8 mouse cellular contexts compared by ENCODE assay signal in genomic region chr3:88042661-88043421, GRCm38 (mm10). TPM values are rescaled to one million over a fixed set of nuclear protein-coding genes. Genes with fewer than 3 reads are reported as not detected.
DNase-seq lines count a peak whose midpoint lies in the region; ATAC-seq lines count a peak whose summit lies in the region.

Gene Gpatch4 (plus strand): TSS chr3:88043108.

- peak within 1 kb of the TSS; percentile 75 for H3K9ac ChIP-seq in lung, embryonic 16.5 days (ENCODE audit: low read length)

- peak; percentile 89 to 99 for ATAC-seq in hematopoietic stem cell, adult 5-6 weeks (replicated peaks in 1 of 2; ENCODE audit: insufficient read depth in 1 of 2, low FRiP score in 2 of 2, low TSS enrichment in 1 of 2, low read depth in 1 of 2, poor library complexity in 2 of 2, severe bottlenecking in 2 of 2)
- ATAC-seq in lung, embryonic 16.5 days (ENCODE audit: low read depth) = peak; percentile 96

- WGBS in lung, embryonic 16.5 days = 8% methylated on average over 36 of the region's 36 CpGs

- peaks cover 9% of the 10 kb centered on the region; the same call in 1 of the 2 replicates for H3K4me1 ChIP-seq in lung, embryonic 16.5 days (replicated peaks; ENCODE audit: control insufficient read depth, insufficient read depth, low read length)

- peak within 1 kb of the TSS; percentile 82 for H3K4me2 ChIP-seq in lung, embryonic 16.5 days (ENCODE audit: low read depth, low read length)

- no peaks in the 10 kb centered on the region for H3K9me3 ChIP-seq in lung, embryonic 16.5 days (ENCODE audit: control insufficient read depth, low read length)

- peak within 1 kb of the TSS; percentile 65 for H3K27ac ChIP-seq in lung, embryonic 16.5 days (ENCODE audit: low read length)

- peak within 1 kb of the TSS; percentile 95 for H3K4me3 ChIP-seq in lung, embryonic 16.5 days (ENCODE audit: low read length)

- peak; percentile 96 for DNase-seq in MN1 (ENCODE audit: low spot score)
- peak; percentile 89 for DNase-seq in cerebellum, adult 8-10 months
- peak; percentile 97 for DNase-seq in forelimb bud, embryonic 11.5 days (ENCODE audit: low read depth, low spot score)
- peak; percentile 96 for DNase-seq in layer of hippocampus, adult 9-10 months (ENCODE audit: low spot score)
- DNase-seq in ovary, postnatal 10 days (ENCODE audit: low spot score) = peak; percentile 49
- peak; percentile 68 to 94 for DNase-seq in thymus, postnatal 10 days (ENCODE audit: low spot score in 2 of 2)

- H3K27me3 ChIP-seq in lung, embryonic 16.5 days (ENCODE audit: control insufficient read depth, insufficient read depth, low read depth, low read length) = no peaks in the 10 kb centered on the region

- H3K36me3 ChIP-seq in lung, embryonic 16.5 days (ENCODE audit: control insufficient read depth, insufficient read depth, low read length) = no peaks in the 10 kb centered on the region

RNA-seq across cellular contexts. Expression of gene Gpatch4, which starts in this region (rescaled TPM):
- total RNA-seq in hematopoietic stem cell, adult 5-6 weeks (2017) = 32.5 and 45.3 TPM in 2 replicates
- 22.4 and 25.6 TPM in 2 replicates for polyA plus RNA-seq in lung, embryonic 16.5 days (2015; fragmentation: Nextera tagmentation; extraction: Ambion mirVana)

Comparison
In these comparisons a context has a peak if more than half of its experiments do, and no peak if none do; other contexts are left out.
1. Peak in every context shown above with its lines: DNase-seq, ATAC-seq, H3K4me3 ChIP-seq and H3K27ac ChIP-seq.